13 mouse cellular contexts compared by ENCODE assay signal in the genomic region with DNA sequence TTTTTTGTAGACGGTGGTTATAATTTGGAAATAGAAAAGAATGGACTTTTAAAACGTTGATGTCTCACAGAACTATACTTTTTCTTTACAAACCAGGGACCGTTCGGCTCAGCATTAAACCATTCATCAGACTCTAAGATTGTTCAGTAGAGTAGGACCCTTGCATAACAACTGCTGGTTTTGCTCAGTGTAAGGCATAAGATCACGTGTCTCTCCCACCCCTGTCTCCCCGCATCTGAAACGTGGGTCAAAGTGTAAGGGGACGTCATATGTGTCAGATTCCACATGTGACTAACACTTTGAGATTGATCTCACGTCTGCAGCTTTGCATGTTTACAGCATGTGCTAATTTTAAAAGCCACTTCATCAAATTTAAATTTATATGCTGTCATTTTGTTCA.
DNase-seq lines count a peak whose midpoint lies in the region; ATAC-seq lines count a peak whose summit lies in the region.
"Had no signal": no experiment of that assay in that cellular context is flagged by ENCODE, and none has a peak within 500 bp of the region (broad histone marks: within the 10 kb centered on the region; RNA-seq: fewer than 3 reads in every experiment).

No protein-coding gene starts in this region.

- no peak for DNase-seq in limb, embryonic 11.5 days (ENCODE audit: low spot score)
- DNase-seq in limb, embryonic 10.5 days (ENCODE audit: low spot score) = no peak
- DNase-seq in midbrain, embryonic 14.5 days = no peak
- no peak for DNase-seq in hindbrain, embryonic 14.5 days (ENCODE audit: low spot score)
- DNase-seq in cerebellum, postnatal 36 days = no peak
- DNase-seq: gastrocnemius, postnatal 25 days had no signal

- H3K9me3 ChIP-seq in limb, embryonic 11.5 days (ENCODE audit: control insufficient read depth, low read length) = no peaks in the 10 kb centered on the region
- H3K9me3 ChIP-seq in limb, embryonic 10.5 days (replicated peaks) = no peaks in the 10 kb centered on the region
- no peaks in the 10 kb centered on the region for H3K9me3 ChIP-seq in midbrain, embryonic 13.5 days
- no peaks in the 10 kb centered on the region for H3K9me3 ChIP-seq in midbrain, embryonic 14.5 days (ENCODE audit: control insufficient read depth, low read length)
- no peaks in the 10 kb centered on the region for H3K9me3 ChIP-seq in hindbrain, embryonic 14.5 days (ENCODE audit: control insufficient read depth, low read length)
- no peaks in the 10 kb centered on the region for H3K9me3 ChIP-seq in neural tube, embryonic 15.5 days (replicated peaks)
- H3K9me3 ChIP-seq: heart, embryonic 13.5 days; kidney, embryonic 15.5 days; liver, embryonic 15.5 days; megakaryocyte, embryonic 14.5 days; stomach, embryonic 15.5 days had no signal

- H3K27me3 ChIP-seq in limb, embryonic 11.5 days (ENCODE audit: control insufficient read depth, insufficient read depth, low read length) = no peaks in the 10 kb centered on the region
- no peaks in the 10 kb centered on the region for H3K27me3 ChIP-seq in limb, embryonic 10.5 days (ENCODE audit: low read depth, poor library complexity, severe bottlenecking)
- no peaks in the 10 kb centered on the region for H3K27me3 ChIP-seq in midbrain, embryonic 13.5 days
- no peaks in the 10 kb centered on the region for H3K27me3 ChIP-seq in midbrain, embryonic 14.5 days (ENCODE audit: control insufficient read depth, insufficient read depth, low read length)
- H3K27me3 ChIP-seq in hindbrain, embryonic 14.5 days (ENCODE audit: control insufficient read depth, insufficient read depth, low read length) = no peaks in the 10 kb centered on the region
- H3K27me3 ChIP-seq in neural tube, embryonic 15.5 days (replicated peaks) = no peaks in the 10 kb centered on the region
- H3K27me3 ChIP-seq: heart, embryonic 13.5 days; kidney, embryonic 15.5 days; liver, embryonic 15.5 days; stomach, embryonic 15.5 days had no signal

- no peaks in the 10 kb centered on the region for H3K4me1 ChIP-seq in limb, embryonic 11.5 days (ENCODE audit: control insufficient read depth, insufficient read depth, low read length)
- peaks cover 4% of the 10 kb centered on the region; the same call in 1 of the 2 replicates for H3K4me1 ChIP-seq in limb, embryonic 10.5 days
- no peaks in the 10 kb centered on the region; the same call in none of the 2 replicates for H3K4me1 ChIP-seq in midbrain, embryonic 13.5 days (replicated peaks)
- 0 out of 2 replicates have a peak, but pooled peaks cover 3% of the 10 kb centered on the region for H3K4me1 ChIP-seq in midbrain, embryonic 14.5 days (ENCODE audit: control insufficient read depth, insufficient read depth, low read length)
- H3K4me1 ChIP-seq in hindbrain, embryonic 14.5 days (replicated peaks; ENCODE audit: control insufficient read depth, insufficient read depth, low read length) = no peaks in the 10 kb centered on the region; the same call in 1 of the 2 replicates
- H3K4me1 ChIP-seq in neural tube, embryonic 15.5 days = 0 out of 2 replicates have a peak, but pooled peaks cover 3% of the 10 kb centered on the region
- H3K4me1 ChIP-seq: heart, embryonic 13.5 days; kidney, embryonic 15.5 days; liver, embryonic 15.5 days; megakaryocyte, embryonic 14.5 days; stomach, embryonic 15.5 days had no signal

- ATAC-seq in limb, embryonic 11.5 days (ENCODE audit: insufficient number of reproducible peaks, low FRiP score, low TSS enrichment, low read depth) = 0 out of 2 replicates have a peak, but pooled peaks have one; percentile 35
- peak; percentile 71 for ATAC-seq in midbrain, embryonic 13.5 days
- ATAC-seq in midbrain, embryonic 14.5 days (ENCODE audit: low FRiP score, low TSS enrichment) = no peak
- peak; percentile 49; the same call in 1 of the 2 replicates for ATAC-seq in hindbrain, embryonic 14.5 days (ENCODE audit: low FRiP score)
- peak; percentile 45; the same call in 1 of the 2 replicates for ATAC-seq in neural tube, embryonic 15.5 days (ENCODE audit: low FRiP score)

- no peaks in the 10 kb centered on the region for H3K36me3 ChIP-seq in limb, embryonic 11.5 days (ENCODE audit: control insufficient read depth, insufficient read depth, low read length)
- H3K36me3 ChIP-seq in limb, embryonic 10.5 days = no peaks in the 10 kb centered on the region
- H3K36me3 ChIP-seq in midbrain, embryonic 13.5 days = peaks cover 37% of the 10 kb centered on the region
- peaks cover 38% of the 10 kb centered on the region for H3K36me3 ChIP-seq in midbrain, embryonic 14.5 days (ENCODE audit: control insufficient read depth, insufficient read depth, low read length)
- H3K36me3 ChIP-seq in hindbrain, embryonic 14.5 days (replicated peaks; ENCODE audit: control insufficient read depth, insufficient read depth) = peaks cover 31% of the 10 kb centered on the region
- peaks cover 11% of the 10 kb centered on the region for H3K36me3 ChIP-seq in neural tube, embryonic 15.5 days
- H3K36me3 ChIP-seq: heart, embryonic 13.5 days; kidney, embryonic 15.5 days; liver, embryonic 15.5 days; stomach, embryonic 15.5 days had no signal

- no peak overlapping the region for H3K27ac ChIP-seq in limb, embryonic 11.5 days (replicated peaks; ENCODE audit: low read depth, low read length)
- H3K27ac ChIP-seq in limb, embryonic 10.5 days = no peak overlapping the region
- H3K27ac ChIP-seq in midbrain, embryonic 13.5 days = no peak overlapping the region
- no peak overlapping the region for H3K27ac ChIP-seq in midbrain, embryonic 14.5 days (replicated peaks; ENCODE audit: low read depth, low read length)
- H3K27ac ChIP-seq in hindbrain, embryonic 14.5 days = no peak overlapping the region
- H3K27ac ChIP-seq in neural tube, embryonic 15.5 days (replicated peaks) = no peak overlapping the region
- H3K27ac ChIP-seq: heart, embryonic 13.5 days; kidney, embryonic 15.5 days; liver, embryonic 15.5 days; stomach, embryonic 15.5 days had no signal

- no peak overlapping the region for H3K4me3 ChIP-seq in limb, embryonic 11.5 days (ENCODE audit: low read depth, low read length)
- no peak overlapping the region for H3K4me3 ChIP-seq in limb, embryonic 10.5 days
- no peak overlapping the region for H3K4me3 ChIP-seq in midbrain, embryonic 13.5 days (replicated peaks)
- H3K4me3 ChIP-seq in midbrain, embryonic 14.5 days (replicated peaks; ENCODE audit: low read depth, low read length) = no peak overlapping the region
- no peak overlapping the region for H3K4me3 ChIP-seq in hindbrain, embryonic 14.5 days (replicated peaks; ENCODE audit: low read length)
- no peak overlapping the region for H3K4me3 ChIP-seq in neural tube, embryonic 15.5 days (replicated peaks)
- H3K4me3 ChIP-seq: heart, embryonic 13.5 days; kidney, embryonic 15.5 days; liver, embryonic 15.5 days; megakaryocyte, embryonic 14.5 days; stomach, embryonic 15.5 days had no signal

- no peak overlapping the region for H3K4me2 ChIP-seq in limb, embryonic 11.5 days (ENCODE audit: low read depth, severe bottlenecking)
- H3K4me2 ChIP-seq in midbrain, embryonic 13.5 days (replicated peaks) = no peak overlapping the region
- H3K4me2 ChIP-seq in midbrain, embryonic 14.5 days (ENCODE audit: low read length) = no peak overlapping the region
- no peak overlapping the region for H3K4me2 ChIP-seq in hindbrain, embryonic 14.5 days (replicated peaks)
- H3K4me2 ChIP-seq in neural tube, embryonic 15.5 days = no peak overlapping the region
- H3K4me2 ChIP-seq: heart, embryonic 13.5 days; kidney, embryonic 15.5 days; liver, embryonic 15.5 days; stomach, embryonic 15.5 days had no signal

- WGBS in limb, embryonic 11.5 days = 57% methylated on average over 9 of the region's 9 CpGs
- WGBS in limb, embryonic 10.5 days = 61% methylated on average over 9 of the region's 9 CpGs
- 68% methylated on average over 9 of the region's 9 CpGs for WGBS in midbrain, embryonic 13.5 days
- 70% methylated on average over 9 of the region's 9 CpGs for WGBS in midbrain, embryonic 14.5 days
- WGBS in hindbrain, embryonic 14.5 days = 70% methylated on average over 9 of the region's 9 CpGs
- WGBS in neural tube, embryonic 15.5 days = 62% methylated on average over 9 of the region's 9 CpGs

- no peak overlapping the region for H3K9ac ChIP-seq in limb, embryonic 11.5 days (ENCODE audit: low read length)
- no peak overlapping the region for H3K9ac ChIP-seq in midbrain, embryonic 13.5 days (replicated peaks)
- no peak overlapping the region for H3K9ac ChIP-seq in midbrain, embryonic 14.5 days (replicated peaks; ENCODE audit: low read length)
- H3K9ac ChIP-seq in hindbrain, embryonic 14.5 days = no peak overlapping the region
- no peak overlapping the region for H3K9ac ChIP-seq in neural tube, embryonic 15.5 days (replicated peaks)
- H3K9ac ChIP-seq: heart, embryonic 13.5 days; kidney, embryonic 15.5 days; liver, embryonic 15.5 days; stomach, embryonic 15.5 days had no signal
